Mouse (Mus musculus) forebrain, embryonic 13.5 days (tissue): ENCODE results near the gene Dpp6. TPM values are rescaled to one million over a fixed set of nuclear protein-coding genes. Genes with fewer than 3 reads are reported as not detected.

Experiments used
- ATAC-seq: fragments of 200-750 bp; cut with Nextera tagmentation; 2 replicates; pipeline ENCODE4 v1.8.0; 2017
- H3K27ac ChIP-seq: fragments of 300-500 bp; sonication (generic); 2 replicates; pipeline ENCODE4 v1.5.1; 2015; ENCODE audit warnings: inconsistent platforms, mild to moderate bottlenecking, moderate library complexity
- H3K27me3 ChIP-seq: fragments of 300-500 bp; sonication (generic); 2 replicates; pipeline ENCODE4 v1.6.1; 2015; ENCODE audit warnings: mild to moderate bottlenecking, inconsistent platforms
- H3K36me3 ChIP-seq: fragments of 300-500 bp; sonication (generic); 2 replicates; pipeline ENCODE4 v1.6.1; 2015; ENCODE audit warnings: mild to moderate bottlenecking, inconsistent platforms; ENCODE audit not compliant: poor library complexity, severe bottlenecking
- H3K4me1 ChIP-seq: fragments of 300-500 bp; sonication (generic); 2 replicates; pipeline ENCODE4 v1.6.1; 2015; ENCODE audit warnings: inconsistent platforms
- H3K4me2 ChIP-seq: fragments of 300-500 bp; sonication (generic); 2 replicates; pipeline ENCODE4 v1.6.1; 2015; ENCODE audit warnings: inconsistent platforms, mild to moderate bottlenecking, moderate library complexity
- H3K4me3 ChIP-seq: fragments of 300-500 bp; sonication (generic); 2 replicates; pipeline ENCODE4 v1.5.1; 2015; ENCODE audit warnings: mild to moderate bottlenecking, inconsistent platforms
- H3K9ac ChIP-seq: fragments of 300-500 bp; sonication (generic); 2 replicates; pipeline ENCODE4 v1.6.1; 2015; ENCODE audit warnings: mild to moderate bottlenecking, inconsistent platforms
- H3K9me3 ChIP-seq: fragments of 300-500 bp; sonication (generic); replicated peaks from 2 replicates; pipeline ENCODE4 v1.6.1; 2016; ENCODE audit warnings: inconsistent platforms
- WGBS: fragments of 180-500 bp; shearing (Covaris S2); methylation state at CpG from one replicate; pipeline ENCODE4 v1.1.7; 2015; 5-methylcytosine and 5-hydroxymethylcytosine counted together
- polyA plus RNA-seq: library from polyadenylated mRNA; unstranded; fragments of >200 nt; fragmentation: Nextera tagmentation; extraction: Ambion mirVana; gene quantifications from 2 replicates; pipeline ENCODE4 v1.2.1, GENCODE M21; 2015

Gene Dpp6
- polyA plus RNA-seq, 1 experiment from 2014 or later = 16.5 TPM

DNA sequence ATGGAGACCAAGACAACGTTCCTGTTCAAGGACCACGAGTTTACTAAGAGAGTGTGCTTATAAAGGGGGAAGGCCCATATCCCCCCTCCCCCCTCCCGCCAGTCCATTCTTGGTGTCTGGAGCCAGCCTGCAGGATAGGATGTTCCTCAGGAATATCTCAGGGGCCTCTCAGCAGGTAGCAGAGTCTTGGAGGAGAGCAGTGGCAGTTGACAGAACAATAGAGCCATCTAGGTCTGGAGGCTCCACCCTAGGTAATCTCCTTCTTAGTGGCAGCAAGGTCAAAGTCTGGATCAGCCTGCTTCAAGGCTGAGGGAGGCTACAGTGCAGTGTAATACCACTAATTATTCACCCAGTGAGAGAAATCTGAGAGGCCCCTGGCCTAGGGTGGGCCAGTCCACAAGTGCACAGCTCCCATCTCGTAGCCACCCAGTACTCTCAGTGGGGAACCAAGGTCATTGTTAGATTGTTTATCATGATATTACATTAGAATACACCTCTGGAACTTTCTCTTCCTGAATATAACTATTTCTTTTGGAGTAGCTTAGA is 604.2 kb downstream of the Dpp6 start:
- Histone ChIP-seq H3K27ac (no peak overlapping the region), H3K27me3 (no peaks in the 10 kb centered on the region), H3K9me3 (no peaks in the 10 kb centered on the region), H3K4me3 (no peak overlapping the region), H3K9ac (no peak overlapping the region), H3K4me1 (no peaks in the 10 kb centered on the region), H3K36me3 (no peaks in the 10 kb centered on the region), H3K4me2 (no peak overlapping the region)
- WGBS = 77% methylated on average over 4 of the region's 4 CpGs
- no peak for ATAC-seq

DNA sequence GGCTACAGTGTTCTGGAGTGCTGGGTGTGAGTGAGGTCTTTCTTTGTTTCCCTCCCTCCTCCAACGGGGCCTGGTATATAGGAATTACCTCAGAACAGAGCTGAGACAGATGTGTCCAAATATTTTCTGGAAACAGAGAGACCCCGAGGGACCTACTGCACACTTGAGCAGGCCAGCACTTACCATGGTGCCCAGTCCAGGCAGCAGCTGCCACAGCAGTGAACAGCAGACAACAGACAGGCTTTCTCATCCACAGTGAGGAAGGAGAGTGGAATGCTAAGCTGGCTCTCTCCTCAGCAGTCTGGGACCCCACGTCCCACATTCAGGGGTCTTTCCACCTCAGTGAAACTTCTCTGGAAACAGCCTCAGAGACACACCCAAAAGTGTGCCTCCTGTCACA is 606.8 kb downstream of the Dpp6 start:
- 63% methylated on average over 3 of the region's 3 CpGs for WGBS
- H3K9me3 ChIP-seq = no peaks in the 10 kb centered on the region
- H3K27ac ChIP-seq = no peak overlapping the region
- H3K4me3 ChIP-seq = no peak overlapping the region
- no peak for ATAC-seq
- no peak overlapping the region for H3K9ac ChIP-seq
- H3K27me3 ChIP-seq = no peaks in the 10 kb centered on the region
- no peak overlapping the region for H3K4me2 ChIP-seq
- no peaks in the 10 kb centered on the region for H3K36me3 ChIP-seq
- H3K4me1 ChIP-seq = no peaks in the 10 kb centered on the region

DNA sequence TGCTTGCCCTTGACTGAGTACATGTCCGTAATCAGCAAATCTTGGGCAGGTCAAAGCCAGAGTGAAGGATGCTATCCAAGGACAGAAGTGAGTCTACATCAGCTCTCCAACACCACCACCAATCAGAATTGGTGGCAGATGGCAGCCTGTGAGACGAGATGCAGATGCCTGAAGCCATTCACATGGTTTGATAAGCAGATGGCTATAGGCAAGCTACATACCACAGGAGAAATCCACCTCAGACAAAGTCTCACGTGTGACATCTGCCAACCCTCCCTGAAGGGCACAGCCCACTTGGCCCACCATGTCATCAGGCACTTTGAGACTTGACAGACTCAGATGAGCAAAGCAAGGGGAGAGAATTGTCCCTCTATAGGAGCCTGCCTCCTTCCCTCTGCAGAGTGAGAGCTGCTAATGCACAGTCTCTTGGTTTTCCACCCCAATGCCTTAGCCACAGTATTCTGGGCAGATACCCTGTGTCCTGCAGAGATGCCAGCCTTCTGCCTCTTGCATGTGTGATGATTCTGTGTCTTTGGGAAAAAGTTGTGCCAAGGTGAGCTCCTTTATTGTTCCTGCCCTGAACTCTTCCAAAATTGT is 607.6 kb downstream of the Dpp6 start:
- Histone ChIP-seq H3K9ac (no peak overlapping the region), H3K4me3 (no peak overlapping the region), H3K36me3 (no peaks in the 10 kb centered on the region), H3K9me3 (no peaks in the 10 kb centered on the region), H3K27ac (no peak overlapping the region), H3K4me1 (no peaks in the 10 kb centered on the region), H3K27me3 (no peaks in the 10 kb centered on the region), H3K4me2 (no peak overlapping the region)
- no peak for ATAC-seq
- 77% methylated on average over 3 of the region's 3 CpGs for WGBS

DNA sequence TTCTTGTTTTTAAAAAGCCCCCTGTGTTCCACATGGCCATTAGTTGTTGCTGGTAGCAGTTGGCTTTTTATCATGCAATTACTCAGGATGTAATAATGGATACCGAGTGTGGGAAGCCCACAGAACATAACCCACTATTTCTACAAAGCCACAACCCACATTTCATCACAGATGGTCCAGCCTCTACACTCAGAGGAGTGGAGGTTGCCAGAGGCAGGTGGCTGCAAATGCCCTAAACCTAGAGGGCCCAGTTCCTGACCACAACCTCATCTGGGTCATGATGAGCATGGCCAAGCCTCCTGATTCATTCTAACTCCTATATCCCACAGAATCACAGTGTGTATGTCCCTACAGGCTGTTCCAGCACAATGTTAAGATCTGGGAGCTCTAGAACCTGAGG is 609.2 kb downstream of the Dpp6 start:
- H3K4me3 ChIP-seq = no peak overlapping the region
- H3K4me2 ChIP-seq = no peak overlapping the region
- H3K27ac ChIP-seq = no peak overlapping the region
- H3K36me3 ChIP-seq = no peaks in the 10 kb centered on the region
- H3K9me3 ChIP-seq = no peaks in the 10 kb centered on the region
- H3K27me3 ChIP-seq = no peaks in the 10 kb centered on the region
- no peaks in the 10 kb centered on the region for H3K4me1 ChIP-seq
- WGBS = 96% methylated on average over 1 of the region's 1 CpGs
- no peak overlapping the region for H3K9ac ChIP-seq
- ATAC-seq = no peak

DNA sequence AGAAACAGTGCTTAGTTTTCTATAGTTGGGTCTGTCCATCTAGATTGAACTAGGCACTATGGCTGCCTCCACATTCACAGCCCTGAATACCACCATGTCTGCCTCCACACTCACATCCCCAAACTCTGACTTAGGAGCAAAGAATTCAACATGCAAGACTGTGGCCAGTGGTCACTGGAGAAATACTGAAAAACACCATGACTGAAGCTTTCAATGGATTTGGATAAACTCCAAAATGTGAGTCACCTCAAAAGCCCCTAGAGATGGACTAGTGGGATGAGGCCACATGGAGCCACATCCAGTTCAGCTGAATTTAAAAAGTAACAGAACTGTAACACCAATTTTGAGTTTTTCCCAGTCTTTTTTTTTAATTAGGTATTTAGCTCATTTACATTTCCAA is 616.6 kb downstream of the Dpp6 start:
- no peak for ATAC-seq
- Histone ChIP-seq H3K9me3 (no peaks in the 10 kb centered on the region), H3K27ac (no peak overlapping the region), H3K36me3 (no peaks in the 10 kb centered on the region), H3K4me3 (no peak overlapping the region), H3K4me1 (no peaks in the 10 kb centered on the region), H3K9ac (no peak overlapping the region), H3K27me3 (no peaks in the 10 kb centered on the region), H3K4me2 (no peak overlapping the region)

DNA sequence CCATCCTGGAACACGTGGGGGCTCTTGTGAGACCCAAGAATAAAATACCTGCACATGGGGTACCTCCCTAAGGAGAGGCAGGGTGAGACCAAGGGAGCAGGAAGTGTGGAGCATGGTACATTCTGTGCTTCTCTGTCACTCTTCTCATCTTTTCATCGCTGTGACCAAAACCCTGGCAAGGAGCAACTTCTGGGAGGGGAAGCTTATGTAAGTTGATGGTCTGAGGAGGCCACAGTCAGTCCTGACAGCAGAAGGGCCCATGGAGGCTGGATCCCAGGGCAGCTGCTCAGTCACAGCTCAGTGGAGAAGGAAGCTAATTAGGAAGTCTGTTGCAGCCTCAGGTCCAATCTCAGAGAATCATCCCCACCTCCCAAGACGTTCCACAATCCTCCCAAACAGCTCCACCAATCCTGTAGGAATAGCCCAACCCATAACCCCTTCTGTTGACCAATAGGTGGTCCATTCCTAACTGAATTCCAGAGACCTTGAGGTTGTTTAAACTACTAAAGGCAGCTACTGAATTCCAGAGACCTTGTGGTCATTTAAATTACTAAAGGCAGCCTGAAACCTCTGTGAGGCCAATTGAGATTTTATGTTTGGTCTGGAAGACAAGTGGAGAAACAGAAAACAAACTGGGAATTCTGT is 636.3 kb downstream of the Dpp6 start:
- Histone ChIP-seq H3K9me3 (no peaks in the 10 kb centered on the region), H3K36me3 (no peaks in the 10 kb centered on the region), H3K4me2 (no peak overlapping the region), H3K4me1 (no peaks in the 10 kb centered on the region), H3K9ac (no peak overlapping the region), H3K4me3 (no peak overlapping the region), H3K27me3 (no peaks in the 10 kb centered on the region), H3K27ac (no peak overlapping the region)
- WGBS = 32% methylated on average over 3 of the region's 3 CpGs
- no peak for ATAC-seq

DNA sequence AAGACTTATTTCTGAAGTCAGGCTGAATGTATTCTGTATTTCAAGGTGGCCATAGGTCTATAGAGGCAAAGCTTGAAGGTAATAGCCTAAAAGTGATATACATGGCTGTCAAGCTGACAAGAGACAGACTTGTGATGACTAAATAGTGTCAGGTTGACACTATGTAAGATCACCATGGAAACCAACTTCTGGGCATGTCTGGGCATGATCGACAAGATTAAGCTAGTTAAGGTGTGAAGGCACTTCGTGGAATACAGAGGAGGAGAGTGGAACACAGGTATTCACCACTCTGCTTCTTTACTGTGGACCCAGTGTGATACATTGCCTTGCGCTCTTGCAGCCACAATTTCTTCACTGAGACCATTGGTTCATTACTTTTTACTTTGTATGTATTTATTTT is 637.4 kb downstream of the Dpp6 start:
- Histone ChIP-seq H3K4me2 (no peak overlapping the region), H3K9ac (no peak overlapping the region), H3K27ac (no peak overlapping the region), H3K9me3 (no peaks in the 10 kb centered on the region), H3K27me3 (no peaks in the 10 kb centered on the region), H3K36me3 (no peaks in the 10 kb centered on the region), H3K4me1 (no peaks in the 10 kb centered on the region), H3K4me3 (no peak overlapping the region)
- 89% methylated on average over 3 of the region's 3 CpGs for WGBS
- no peak for ATAC-seq

DNA sequence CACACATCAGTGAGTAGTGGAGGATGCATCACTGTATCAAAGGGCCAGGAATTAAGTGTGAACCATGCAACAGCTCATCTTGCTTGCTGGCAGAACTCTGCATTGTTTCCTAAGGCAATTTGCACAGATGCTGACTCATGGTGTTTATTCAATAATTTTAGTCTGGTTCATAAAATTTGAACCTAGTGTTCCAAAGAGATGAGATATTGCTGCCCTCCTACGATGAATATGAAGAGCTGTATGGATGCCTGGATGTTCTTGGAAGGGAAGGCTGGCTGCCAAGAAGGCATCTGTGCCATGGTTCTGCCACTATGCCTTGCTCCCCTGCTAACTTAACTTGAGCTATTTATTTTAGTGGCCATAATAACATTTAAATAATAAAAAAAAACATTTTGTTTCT is 640.0 kb downstream of the Dpp6 start:
- H3K9me3 ChIP-seq = no peaks in the 10 kb centered on the region
- WGBS = 78% methylated on average over 1 of the region's 1 CpGs

DNA sequence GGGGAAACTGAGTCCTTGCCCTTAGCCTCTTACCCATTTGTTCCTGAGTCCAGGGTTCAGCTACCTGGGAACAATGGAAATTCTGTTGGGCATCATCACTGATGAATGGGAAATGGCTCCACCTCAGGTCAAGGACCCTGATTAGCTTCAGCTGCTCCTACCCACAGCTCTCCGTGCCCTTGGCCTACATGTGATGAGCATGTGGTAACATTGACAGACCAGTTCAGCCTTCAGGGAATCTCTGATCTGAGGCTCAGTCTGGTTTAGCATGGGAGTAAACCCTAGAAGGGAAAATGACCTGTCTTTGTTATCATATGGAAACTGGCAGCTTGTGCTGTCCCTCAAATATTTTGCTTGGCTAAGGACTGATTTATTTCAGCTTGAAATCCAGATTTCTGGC is 640.7 kb downstream of the Dpp6 start:
- H3K36me3 ChIP-seq = no peaks in the 10 kb centered on the region
- no peaks in the 10 kb centered on the region for H3K27me3 ChIP-seq
- ATAC-seq = no peak
- H3K4me1 ChIP-seq = no peaks in the 10 kb centered on the region
- 75% methylated on average over 1 of the region's 1 CpGs for WGBS
- no peak overlapping the region for H3K27ac ChIP-seq
- H3K9ac ChIP-seq = no peak overlapping the region
- no peak overlapping the region for H3K4me3 ChIP-seq
- H3K9me3 ChIP-seq = no peaks in the 10 kb centered on the region
- no peak overlapping the region for H3K4me2 ChIP-seq

More for the DNA sequence above, 640.0 kb downstream of the Dpp6 start:
- ATAC-seq = no peak
- no peak overlapping the region for H3K27ac ChIP-seq
- H3K27me3 ChIP-seq = no peaks in the 10 kb centered on the region
- no peaks in the 10 kb centered on the region for H3K36me3 ChIP-seq
- H3K4me2 ChIP-seq = no peak overlapping the region
- no peak overlapping the region for H3K4me3 ChIP-seq
- H3K9ac ChIP-seq = no peak overlapping the region
- H3K4me1 ChIP-seq = no peaks in the 10 kb centered on the region

DNA sequence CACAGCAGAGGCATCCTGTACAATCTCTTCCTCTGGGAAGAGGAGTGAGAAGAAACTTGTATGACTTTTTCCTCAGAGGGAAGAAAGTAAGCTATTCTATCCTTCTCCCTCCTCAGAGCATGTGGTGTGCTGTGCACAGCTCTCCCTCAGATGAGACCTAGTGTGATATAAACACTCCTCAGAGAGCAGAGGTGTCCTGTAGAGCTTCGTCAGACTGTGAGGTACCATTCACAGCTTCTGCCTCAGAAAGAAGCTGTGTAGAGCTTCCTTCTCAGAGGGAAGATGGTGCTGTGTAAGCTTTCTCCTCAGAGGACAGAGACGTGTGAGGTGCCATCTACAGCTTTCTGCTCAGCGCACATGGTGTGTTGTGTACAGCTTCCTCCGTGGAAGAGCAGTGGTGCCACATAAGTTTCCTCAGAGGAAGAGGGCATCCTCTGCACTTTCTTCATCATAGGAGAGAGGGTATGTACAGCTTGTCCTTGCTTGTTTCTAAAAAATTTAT is 658.0 kb downstream of the Dpp6 start:
- H3K4me2 ChIP-seq = no peak overlapping the region
- H3K4me1 ChIP-seq = no peaks in the 10 kb centered on the region
- WGBS = 79% methylated on average over 4 of the region's 4 CpGs
- ATAC-seq = no peak
- no peaks in the 10 kb centered on the region for H3K27me3 ChIP-seq
- no peak overlapping the region for H3K9ac ChIP-seq
- H3K9me3 ChIP-seq = no peaks in the 10 kb centered on the region
- H3K4me3 ChIP-seq = no peak overlapping the region
- no peak overlapping the region for H3K27ac ChIP-seq
- no peaks in the 10 kb centered on the region for H3K36me3 ChIP-seq

DNA sequence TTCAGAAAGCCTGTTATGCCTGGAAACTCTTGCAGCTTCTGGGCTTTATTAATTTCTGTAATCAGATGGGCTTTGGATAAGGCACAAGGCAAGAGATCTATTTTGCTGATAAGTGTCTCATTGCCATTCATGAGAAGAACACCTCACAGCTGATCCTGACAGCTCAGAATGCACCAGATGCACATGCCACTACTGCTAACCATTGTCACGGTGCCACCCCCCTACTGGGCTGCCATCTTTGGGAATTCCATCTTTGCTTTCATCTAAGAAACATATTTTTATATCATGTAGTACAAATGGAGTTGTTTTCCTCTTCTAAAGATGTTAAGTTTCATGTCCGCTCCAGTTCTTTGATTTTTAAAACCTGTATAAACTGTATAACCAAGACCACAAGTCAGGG is 664.7 kb downstream of the Dpp6 start:
- no peak overlapping the region for H3K9ac ChIP-seq
- no peak overlapping the region for H3K4me3 ChIP-seq
- no peak for ATAC-seq
- 84% methylated on average over 2 of the region's 2 CpGs for WGBS
- no peaks in the 10 kb centered on the region for H3K27me3 ChIP-seq
- H3K36me3 ChIP-seq = no peaks in the 10 kb centered on the region
- H3K9me3 ChIP-seq = no peaks in the 10 kb centered on the region
- H3K4me1 ChIP-seq = no peaks in the 10 kb centered on the region
- H3K27ac ChIP-seq = no peak overlapping the region
- H3K4me2 ChIP-seq = no peak overlapping the region

DNA sequence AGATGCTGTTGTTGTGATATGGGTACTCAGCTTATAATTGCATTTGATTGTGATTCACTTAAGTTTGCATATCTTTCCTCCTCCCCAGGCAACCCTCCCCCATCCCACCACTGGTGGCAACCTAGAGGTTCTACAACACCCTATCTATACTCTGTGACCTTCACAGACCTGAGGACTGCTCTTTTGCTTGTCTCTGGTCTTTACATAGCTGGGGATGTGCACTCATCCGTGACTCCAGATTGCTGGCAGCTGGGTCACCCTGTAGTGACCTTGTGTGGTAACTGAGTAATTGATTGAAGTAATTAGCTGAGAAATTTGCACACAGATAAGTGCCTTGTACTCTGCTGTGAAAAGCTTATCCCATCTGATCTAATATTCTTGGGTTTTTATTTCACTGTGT is 669.1 kb downstream of the Dpp6 start:
- H3K9ac ChIP-seq = no peak overlapping the region
- H3K4me3 ChIP-seq = no peak overlapping the region
- H3K27ac ChIP-seq = no peak overlapping the region
- H3K36me3 ChIP-seq = no peaks in the 10 kb centered on the region
- 25% methylated on average over 1 of the region's 1 CpGs for WGBS
- no peak for ATAC-seq
- H3K4me1 ChIP-seq = no peaks in the 10 kb centered on the region
- no peak overlapping the region for H3K4me2 ChIP-seq
- H3K9me3 ChIP-seq = no peaks in the 10 kb centered on the region
- H3K27me3 ChIP-seq = no peaks in the 10 kb centered on the region

DNA sequence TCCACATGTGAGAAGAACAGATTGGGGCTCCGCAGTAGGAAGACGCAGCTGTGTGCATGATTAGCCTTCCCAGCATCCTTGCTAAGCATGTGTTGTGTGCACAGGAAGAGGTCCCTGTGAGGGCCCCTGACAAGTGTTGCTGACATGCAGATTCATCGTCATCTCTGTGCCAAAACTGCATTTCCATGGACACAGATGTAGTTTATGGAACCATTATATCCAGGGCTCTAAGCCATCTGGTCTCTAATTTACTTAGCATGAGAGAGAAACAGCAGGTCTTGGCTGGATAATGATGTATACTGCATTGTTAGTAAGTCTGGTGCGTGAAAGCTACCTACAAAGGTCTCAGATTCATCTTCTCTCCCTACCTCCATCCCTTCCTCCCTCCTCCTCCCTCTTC is 673.9 kb downstream of the Dpp6 start:
- no peaks in the 10 kb centered on the region for H3K27me3 ChIP-seq
- no peaks in the 10 kb centered on the region for H3K4me1 ChIP-seq
- H3K27ac ChIP-seq = no peak overlapping the region
- H3K4me2 ChIP-seq = no peak overlapping the region
- no peak overlapping the region for H3K9ac ChIP-seq
- H3K4me3 ChIP-seq = no peak overlapping the region
- WGBS = 79% methylated on average over 4 of the region's 4 CpGs
- ATAC-seq = peak; percentile 19; the same call in 1 of the 2 replicates
- no peaks in the 10 kb centered on the region for H3K36me3 ChIP-seq
- no peaks in the 10 kb centered on the region for H3K9me3 ChIP-seq
